Mouse (Mus musculus) liver, postnatal 0 days (tissue): ENCODE measurements around the gene Slc46a3. TPM values are rescaled to one million over a fixed set of nuclear protein-coding genes. Genes with fewer than 3 reads are reported as not detected.

Experiments used
- ATAC-seq: fragments of 200-750 bp; cut with Nextera tagmentation; 2 replicates; pipeline ENCODE4 v1.8.0; 2017; ENCODE audit warnings: mild to moderate bottlenecking, moderate library complexity
- DNase-seq: peaks from one replicate; pipeline ENCODE4 v3.0.0-alpha.2; 2016
- H3K27ac ChIP-seq: fragments of 300-500 bp; sonication (generic); 2 replicates; pipeline ENCODE4 v1.5.1; 2014; ENCODE audit warnings: antibody characterized with exemption, moderate library complexity, mild to moderate bottlenecking, low read depth
- H3K27me3 ChIP-seq: fragments of 300-500 bp; sonication (generic); 2 replicates; pipeline ENCODE4 v1.6.1; 2014; ENCODE audit warnings: low read length, control low read depth, mixed read lengths; ENCODE audit not compliant: insufficient read depth
- H3K36me3 ChIP-seq: fragments of 300-500 bp; sonication (generic); replicated peaks from 2 replicates; pipeline ENCODE4 v1.6.1; 2014; ENCODE audit warnings: mild to moderate bottlenecking, control low read depth, low read length, moderate library complexity, mixed read lengths; ENCODE audit not compliant: insufficient read depth
- H3K4me1 ChIP-seq: fragments of 300-500 bp; sonication (generic); 2 replicates; pipeline ENCODE4 v1.6.1; 2014; ENCODE audit warnings: antibody characterized with exemption, mild to moderate bottlenecking, control low read depth; ENCODE audit not compliant: insufficient read depth
- H3K4me2 ChIP-seq: fragments of 300-500 bp; sonication (generic); 2 replicates; pipeline ENCODE4 v1.6.1; 2014; ENCODE audit warnings: low read depth, mild to moderate bottlenecking, low read length, moderate library complexity, mixed read lengths
- H3K4me3 ChIP-seq: fragments of 300-500 bp; sonication (generic); 2 replicates; pipeline ENCODE4 v1.5.1; 2014; ENCODE audit warnings: low read depth, low read length
- H3K9ac ChIP-seq: fragments of 300-500 bp; sonication (generic); replicated peaks from 2 replicates; pipeline ENCODE4 v1.6.1; 2014; ENCODE audit warnings: mild to moderate bottlenecking, moderate library complexity
- H3K9me3 ChIP-seq: fragments of 300-500 bp; sonication (generic); 2 replicates; pipeline ENCODE4 v1.6.1; 2016; ENCODE audit warnings: mild to moderate bottlenecking, control low read depth, low read length, mixed read lengths
- CTCF ChIP-seq: sonication (generic); IDR thresholded peaks from 2 replicates; pipeline ENCODE4 v1.5.1; 2016; ENCODE audit warnings: antibody characterized with exemption, low read depth
- EP300 ChIP-seq: IDR thresholded peaks from 2 replicates; pipeline ENCODE4 v1.6.1; 2016; ENCODE audit warnings: antibody characterized with exemption, low read depth, mild to moderate bottlenecking
- WGBS: fragments of 180-500 bp; shearing (Covaris S2); extraction: QIAGEN DNeasy Blood & Tissue Kit; methylation state at CpG from one replicate; pipeline ENCODE4 v1.1.7; 2014; ENCODE audit not compliant: insufficient replicate concordance; 5-methylcytosine and 5-hydroxymethylcytosine counted together
- polyA plus RNA-seq: library from polyadenylated mRNA; unstranded; fragments of >200 nt; fragmentation: Nextera tagmentation; extraction: Ambion mirVana; gene quantifications from 2 replicates; pipeline ENCODE4 v1.2.1, GENCODE M21; 2015

The Slc46a3 gene
- polyA plus RNA-seq, 1 experiment from 2014 or later, result 8.9 TPM

GRCm38 (mm10) chr5:147848164-147848863 lies 46.3 kb downstream of the Slc46a3 start:
- no peak for ATAC-seq
- DNase-seq, result peak; percentile 72

GRCm38 (mm10) chr5:147847361-147847760 lies 47.3 kb downstream of the Slc46a3 start:
- TF ChIP-seq EP300, result no peak
- TF ChIP-seq CTCF, result no peak
- no peak for DNase-seq
- Histone ChIP-seq H3K4me1 (no peaks in the 10 kb centered on the region), H3K9me3 (no peaks in the 10 kb centered on the region), H3K27me3 (no peaks in the 10 kb centered on the region), H3K4me2 (no peak overlapping the region), H3K27ac (no peak overlapping the region), H3K4me3 (no peak overlapping the region), H3K36me3 (no peaks in the 10 kb centered on the region), H3K9ac (no peak overlapping the region)
- WGBS, result 68% methylated on average over 5 of the region's 5 CpGs
- ATAC-seq, result no peak

More at GRCm38 (mm10) chr5:147848164-147848863, 46.3 kb downstream of the Slc46a3 start:
- Histone ChIP-seq H3K4me2 (no peak overlapping the region), H3K9me3 (no peaks in the 10 kb centered on the region), H3K27me3 (no peaks in the 10 kb centered on the region), H3K27ac (no peak overlapping the region), H3K4me3 (no peak overlapping the region), H3K4me1 (no peaks in the 10 kb centered on the region), H3K9ac (no peak overlapping the region), H3K36me3 (no peaks in the 10 kb centered on the region)
- WGBS, result 22% methylated on average over 16 of the region's 16 CpGs
- TF ChIP-seq CTCF (peak; percentile 83), EP300 (no peak)

DNA sequence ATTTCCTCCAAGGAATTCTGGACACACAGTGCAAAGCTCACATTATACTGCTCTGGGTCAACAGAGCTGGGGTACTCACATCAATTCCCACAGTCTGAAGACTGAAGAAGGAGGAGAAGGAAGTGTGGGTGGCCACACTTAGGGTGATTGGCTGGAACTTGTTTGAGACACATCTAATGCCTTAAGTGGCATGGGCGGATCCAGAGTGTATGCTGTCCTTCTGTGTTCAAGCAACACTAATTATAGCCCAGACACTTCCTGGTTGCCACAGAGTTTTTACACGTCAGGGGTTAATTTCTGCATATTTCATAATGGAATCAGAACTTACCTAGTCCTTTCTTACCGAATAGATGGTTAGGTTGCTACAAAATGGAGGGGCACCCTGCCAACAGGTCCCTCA lies 49.3 kb downstream of the Slc46a3 start:
- ATAC-seq, result no peak
- H3K27ac ChIP-seq, result no peak overlapping the region
- no peaks in the 10 kb centered on the region for H3K9me3 ChIP-seq
- H3K36me3 ChIP-seq, result no peaks in the 10 kb centered on the region
- H3K4me1 ChIP-seq, result no peaks in the 10 kb centered on the region
- WGBS, result 53% methylated on average over 3 of the region's 3 CpGs
- no peak for TF ChIP-seq EP300
- no peak for TF ChIP-seq CTCF
- DNase-seq, result no peak
- H3K9ac ChIP-seq, result no peak overlapping the region
- H3K27me3 ChIP-seq, result no peaks in the 10 kb centered on the region
- no peak overlapping the region for H3K4me2 ChIP-seq
- no peak overlapping the region for H3K4me3 ChIP-seq

GRCm38 (mm10) chr5:147843340-147843739 lies 51.3 kb downstream of the Slc46a3 start:
- no peak for TF ChIP-seq CTCF

GRCm38 (mm10) chr5:147839418-147839817 lies 55.2 kb downstream of the Slc46a3 start:
- ATAC-seq (peak; percentile 25; the same call in 1 of the 2 replicates), DNase-seq (peak; percentile 43)
- H3K27me3 ChIP-seq, result no peaks in the 10 kb centered on the region
- H3K27ac ChIP-seq, result 0 out of 2 replicates have a peak overlapping the region, but pooled peaks have one; percentile 16
- TF ChIP-seq CTCF (no peak), EP300 (no peak)
- no peak overlapping the region for H3K9ac ChIP-seq
- no peak overlapping the region for H3K4me3 ChIP-seq
- no peaks in the 10 kb centered on the region for H3K9me3 ChIP-seq
- H3K4me2 ChIP-seq, result no peak overlapping the region
- no peaks in the 10 kb centered on the region for H3K4me1 ChIP-seq
- 54% methylated on average over 12 of the region's 12 CpGs for WGBS
- H3K36me3 ChIP-seq, result no peaks in the 10 kb centered on the region

More at GRCm38 (mm10) chr5:147843340-147843739, 51.3 kb downstream of the Slc46a3 start:
- no peak overlapping the region for H3K27ac ChIP-seq
- no peaks in the 10 kb centered on the region for H3K4me1 ChIP-seq
- no peak for ATAC-seq
- no peak overlapping the region for H3K4me2 ChIP-seq
- H3K4me3 ChIP-seq, result no peak overlapping the region
- H3K9me3 ChIP-seq, result no peaks in the 10 kb centered on the region
- WGBS, result 61% methylated on average over 7 of the region's 7 CpGs
- H3K36me3 ChIP-seq, result no peaks in the 10 kb centered on the region
- H3K27me3 ChIP-seq, result no peaks in the 10 kb centered on the region
- H3K9ac ChIP-seq, result no peak overlapping the region
- DNase-seq, result no peak

DNA sequence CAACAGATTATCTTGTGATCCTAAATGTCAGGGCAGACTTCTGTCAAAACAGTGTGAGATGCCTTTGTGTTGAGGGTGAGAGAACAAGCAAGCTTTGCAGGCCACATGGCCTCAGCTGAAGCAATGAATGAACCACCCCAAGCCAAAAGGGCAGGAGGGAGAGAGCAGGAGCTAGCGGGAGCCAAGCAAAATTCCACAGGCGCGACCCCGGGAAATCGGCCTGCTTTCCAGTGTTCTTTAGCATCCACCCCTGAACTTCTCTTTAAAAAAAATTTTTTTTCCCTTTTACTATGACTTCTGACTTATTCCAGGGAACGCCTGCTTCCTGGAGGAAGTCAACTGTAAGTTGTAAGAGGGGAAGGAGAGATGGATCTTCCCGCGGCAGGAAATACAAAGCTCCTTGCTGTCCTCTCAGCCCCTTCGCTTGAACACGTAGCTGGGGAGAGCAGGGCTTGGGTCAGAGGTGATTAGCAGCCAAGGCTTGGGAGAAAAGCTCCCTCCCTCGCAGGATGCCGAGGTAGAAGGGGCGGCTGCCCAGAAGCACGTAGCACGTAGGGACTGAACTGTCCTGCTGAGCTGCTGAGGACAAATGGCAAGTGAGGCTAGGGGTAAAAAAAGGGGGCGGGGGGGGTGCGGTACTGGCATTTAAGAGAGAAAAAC lies 59.6 kb downstream of the Slc46a3 start:
- Histone ChIP-seq H3K4me1 (no peaks in the 10 kb centered on the region), H3K4me3 (no peak overlapping the region), H3K36me3 (no peaks in the 10 kb centered on the region), H3K27me3 (no peaks in the 10 kb centered on the region), H3K27ac (no peak overlapping the region), H3K9ac (no peak overlapping the region), H3K9me3 (no peaks in the 10 kb centered on the region), H3K4me2 (no peak overlapping the region)
- WGBS, result 26% methylated on average over 17 of the region's 17 CpGs
- no peak for DNase-seq
- ATAC-seq, result no peak
- TF ChIP-seq EP300 (no peak), CTCF (no peak)
